8 mouse cellular contexts compared by ENCODE assay signal in the genomic region with DNA sequence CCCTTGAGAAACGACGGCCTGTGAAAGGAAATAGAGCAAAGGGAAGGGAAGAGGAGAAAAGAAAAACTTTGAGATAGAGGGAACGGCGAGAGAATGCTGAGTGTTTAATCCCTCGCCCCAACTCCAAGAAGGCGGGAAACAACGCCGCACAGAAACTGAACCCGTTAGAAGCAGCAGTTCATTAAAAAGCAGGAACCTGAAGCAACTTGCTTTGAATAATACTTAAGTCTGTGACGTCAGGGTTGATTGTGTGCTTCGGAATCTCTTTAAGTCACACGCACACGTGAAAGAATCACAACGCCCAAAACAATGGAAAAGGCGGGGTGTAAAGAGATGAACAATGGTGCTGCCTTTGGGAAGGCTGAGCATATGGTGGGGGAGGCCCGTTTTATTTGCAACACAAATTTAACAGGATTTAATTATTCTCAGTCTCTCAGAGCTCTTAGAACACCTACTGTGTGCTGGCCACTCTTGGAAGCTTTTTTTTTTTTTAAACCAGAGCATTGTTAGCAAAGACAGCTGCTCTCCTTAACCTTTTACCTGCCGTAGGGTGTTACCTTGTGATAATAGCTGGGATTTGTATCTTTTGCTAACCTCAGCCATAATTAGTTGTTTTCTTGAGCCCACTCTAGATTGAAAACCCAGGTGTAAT. TPM values are rescaled to one million over a fixed set of nuclear protein-coding genes. Genes with fewer than 3 reads are reported as not detected.
DNase-seq lines count a peak whose midpoint lies in the region; ATAC-seq and TF ChIP-seq lines count a peak whose summit lies in the region.

TSS of gene Phc1 (minus strand) at position 213 of the 652 bp plus-strand sequence.

- no peaks in the 10 kb centered on the region for H3K27me3 ChIP-seq in spleen, adult 2 months (ENCODE audit: control insufficient read depth, insufficient read depth, low read length)
- H3K27me3 ChIP-seq in hindbrain, postnatal 0 days (ENCODE audit: insufficient read depth, low read length): no peaks in the 10 kb centered on the region
- no peaks in the 10 kb centered on the region; the same call in none of the 2 replicates for H3K27me3 ChIP-seq in liver, embryonic 16.5 days (ENCODE audit: control insufficient read depth, insufficient read depth, low read depth, low read length)

- H3K4me3 ChIP-seq in spleen, adult 2 months (ENCODE audit: extremely low read depth, insufficient read depth, insufficient read length): peak within 1 kb of the TSS; percentile 78
- H3K4me3 ChIP-seq in gastrocnemius, adult 2 months: peak within 1 kb of the TSS; percentile 94
- peak within 1 kb of the TSS; percentile 68 for H3K4me3 ChIP-seq in hindbrain, postnatal 0 days (ENCODE audit: low read length)
- peak within 1 kb of the TSS; percentile 76 for H3K4me3 ChIP-seq in liver, embryonic 16.5 days (ENCODE audit: low read depth, low read length)
- peak within 1 kb of the TSS; percentile 92 for H3K4me3 ChIP-seq in olfactory bulb, adult 2 months (ENCODE audit: insufficient read depth, low read depth, low read length)

- WGBS in spleen, adult 2 months: 5% methylated on average over 17 of the region's 17 CpGs
- WGBS in hindbrain, postnatal 0 days: under 1% methylated on average over 17 of the region's 17 CpGs
- WGBS in liver, embryonic 16.5 days (ENCODE audit: insufficient replicate concordance): 3% methylated on average over 17 of the region's 17 CpGs
- under 1% methylated on average over 17 of the region's 17 CpGs for WGBS in olfactory bulb, adult 2 months

- peak; percentile 60 for ATAC-seq in hindbrain, postnatal 0 days
- ATAC-seq in liver, embryonic 16.5 days (ENCODE audit: low read depth): no peak

- intact Hi-C loops in gastrocnemius, adult 2 months (cut with DNase I): no loop called here

- TF ChIP-seq CTCF in spleen, adult 2 months (IDR thresholded peaks at IDR 0.05; ENCODE audit: extremely low read depth, insufficient read depth, insufficient read length, insufficient replicate concordance): no peak
- no peak for TF ChIP-seq CTCF in gastrocnemius, adult 2 months (IDR thresholded peaks at IDR 0.05)
- TF ChIP-seq CTCF in hindbrain, postnatal 0 days (IDR thresholded peaks at IDR 0.05; ENCODE audit: low read depth): no peak
- no peak for TF ChIP-seq CTCF in olfactory bulb, adult 2 months (IDR thresholded peaks at IDR 0.05; ENCODE audit: insufficient read depth, low read depth, low read length)

- H3K9ac ChIP-seq in hindbrain, postnatal 0 days (replicated peaks; ENCODE audit: low read length): peak within 1 kb of the TSS; percentile 77
- peak within 1 kb of the TSS; percentile 66 for H3K9ac ChIP-seq in liver, embryonic 16.5 days (ENCODE audit: low read depth, low read length)

- H3K9me3 ChIP-seq in hindbrain, postnatal 0 days (ENCODE audit: low read length): no peaks in the 10 kb centered on the region
- no peaks in the 10 kb centered on the region for H3K9me3 ChIP-seq in liver, embryonic 16.5 days (replicated peaks; ENCODE audit: control insufficient read depth, low read length)

- H3K36me3 ChIP-seq in spleen, adult 2 months (ENCODE audit: control insufficient read depth, insufficient read depth, low read length): no peaks in the 10 kb centered on the region; the same call in 1 of the 2 replicates
- H3K36me3 ChIP-seq in hindbrain, postnatal 0 days (ENCODE audit: insufficient read depth, low read length): peaks cover 4% of the 10 kb centered on the region; the same call in 1 of the 2 replicates
- H3K36me3 ChIP-seq in liver, embryonic 16.5 days (ENCODE audit: control insufficient read depth, insufficient read depth): no peaks in the 10 kb centered on the region

- H3K4me2 ChIP-seq in hindbrain, postnatal 0 days (ENCODE audit: low read depth, low read length): peak within 1 kb of the TSS; percentile 67
- peak within 1 kb of the TSS; percentile 95 for H3K4me2 ChIP-seq in liver, embryonic 16.5 days (ENCODE audit: low read depth, low read length)

- DNase-seq in spleen, adult 2 months (ENCODE audit: low read depth in 1 of 2, low spot score in 2 of 2): peak in 1 of 2 experiments; percentile 77
- DNase-seq in spleen, adult 12 weeks (ENCODE audit: low spot score): no peak
- DNase-seq in adrenal gland, postnatal 36 days: peak in 1 of 2 experiments; percentile 2
- no peak for DNase-seq in gastrocnemius, adult 2 months
- DNase-seq in hindbrain, postnatal 0 days (ENCODE audit: low spot score): peak; percentile 79
- DNase-seq in urinary bladder, postnatal 14 days (ENCODE audit: low spot score): no peak

- H3K4me1 ChIP-seq in spleen, adult 2 months (ENCODE audit: control insufficient read depth, insufficient read depth, insufficient read length): peaks cover 6% of the 10 kb centered on the region; the same call in 1 of the 2 replicates
- H3K4me1 ChIP-seq in hindbrain, postnatal 0 days (ENCODE audit: insufficient read depth, low read length): peaks cover 9% of the 10 kb centered on the region
- H3K4me1 ChIP-seq in liver, embryonic 16.5 days (ENCODE audit: control insufficient read depth, low read depth, low read length): peaks cover 13% of the 10 kb centered on the region
- no peaks in the 10 kb centered on the region for H3K4me1 ChIP-seq in olfactory bulb, adult 2 months (ENCODE audit: control insufficient read depth, insufficient read depth, low read length)

- H3K27ac ChIP-seq in spleen, adult 2 months (ENCODE audit: insufficient read depth, low read length): peak within 1 kb of the TSS; percentile 69
- peak within 1 kb of the TSS; percentile 80 for H3K27ac ChIP-seq in gastrocnemius, adult 2 months
- H3K27ac ChIP-seq in hindbrain, postnatal 0 days: peak within 1 kb of the TSS; percentile 79
- peak within 1 kb of the TSS; percentile 50 for H3K27ac ChIP-seq in liver, embryonic 16.5 days (ENCODE audit: low read length)
- peak within 1 kb of the TSS; percentile 90 for H3K27ac ChIP-seq in olfactory bulb, adult 2 months (ENCODE audit: insufficient read depth, low read depth, low read length)

- TF ChIP-seq POLR2A in spleen, adult 2 months (IDR thresholded peaks at IDR 0.05; ENCODE audit: low read depth, low read length): no peak
- 0 out of 2 replicates have a peak, but pooled peaks have one; percentile 11 for TF ChIP-seq POLR2A in olfactory bulb, adult 2 months (IDR thresholded peaks at IDR 0.05; ENCODE audit: insufficient read depth, low read depth, low read length)

RNA-seq across cellular contexts. Expression of gene Phc1, which starts in this region (rescaled TPM):
- 23.0 and 38.3 TPM in 2 replicates for polyA plus RNA-seq in spleen, adult 2 months (2012; rRNA removed)
- total RNA-seq in adrenal gland, postnatal 36 days (2021): 10 to 100 TPM; 29.7 to 32.9 TPM
- total RNA-seq in gastrocnemius, adult 2 months (2021): 10 to 100 TPM; 24.8 to 32.8 TPM
- total RNA-seq in hindbrain, postnatal 0 days (2014; rRNA removed): 64.0 and 73.6 TPM in 2 replicates
- polyA plus RNA-seq in hindbrain, postnatal 0 days (2015; fragmentation: Nextera tagmentation; extraction: Ambion mirVana): 20.5 and 21.1 TPM in 2 replicates
- 1.1 and 1.2 TPM in 2 replicates for polyA plus RNA-seq in liver, embryonic 16.5 days (2015; fragmentation: Nextera tagmentation; extraction: Ambion mirVana)
- polyA plus RNA-seq in olfactory bulb, adult 2 months (2012; ENCODE audit: insufficient read depth, insufficient read length, low replicate concordance, missing spikeins): not detected in 2 replicates
